Mouse (Mus musculus): Measurements from ENCODE around the gene Hacd2. TPM values are rescaled to one million over a fixed set of nuclear protein-coding genes. Genes with fewer than 3 reads are reported as not detected.

The Hacd2 gene
- polyA plus RNA-seq, 2 experiments: 52.8 to 62.2 TPM

GRCm38 (mm10) chr16:35018470-35018974, 3.7 kb upstream of the Hacd2 start:
- no peak overlapping the region for H3K4me2 ChIP-seq (replicated peaks; ENCODE audit: low read depth, low read length, severe bottlenecking)
- H3K9me3 ChIP-seq (ENCODE audit: control insufficient read depth, low read length): no peaks in the 10 kb centered on the region
- TF ChIP-seq POLR2A (IDR thresholded peaks at IDR 0.05; ENCODE audit: borderline replicate concordance, extremely low read depth, insufficient read depth, insufficient read length): no peak
- 85% methylated on average over 1 of the region's 1 CpGs for WGBS
- no peaks in the 10 kb centered on the region; the same call in 1 of the 2 replicates for H3K27me3 ChIP-seq (ENCODE audit: control insufficient read depth, insufficient read depth, low read length)
- DNase-seq (ENCODE audit: low spot score) (no peak), ATAC-seq (ENCODE audit: low FRiP score, low read depth) (no peak)
- no peak overlapping the region for H3K27ac ChIP-seq (replicated peaks; ENCODE audit: low read depth, low read length)
- H3K4me3 ChIP-seq (replicated peaks; ENCODE audit: low read length): no peak overlapping the region
- H3K36me3 ChIP-seq (ENCODE audit: control insufficient read depth, insufficient read depth, low read length): no peaks in the 10 kb centered on the region
- no peaks in the 10 kb centered on the region for H3K4me1 ChIP-seq (ENCODE audit: control insufficient read depth, insufficient read depth, low read length)
- no peak overlapping the region for H3K9ac ChIP-seq (ENCODE audit: low read depth, low read length, severe bottlenecking)

- WGBS: 52% methylated on average over 5 of the region's 5 CpGs
- H3K27ac ChIP-seq (replicated peaks; ENCODE audit: low read depth, low read length): no peak overlapping the region
- no peak for TF ChIP-seq POLR2A (IDR thresholded peaks at IDR 0.05; ENCODE audit: borderline replicate concordance, extremely low read depth, insufficient read depth, insufficient read length)
Measured at GRCm38 (mm10) chr16:35021903-35022241, 356 bp upstream of the Hacd2 start.

GRCm38 (mm10) chr16:35023138-35023735, 1.0 kb downstream of the Hacd2 start:
- DNase-seq (ENCODE audit: low spot score): no peak
- no peaks in the 10 kb centered on the region for H3K9me3 ChIP-seq (ENCODE audit: control insufficient read depth, low read length)
- H3K27ac ChIP-seq (replicated peaks; ENCODE audit: low read depth, low read length): 0 out of 2 replicates have a peak overlapping the region, but pooled peaks have one; percentile 71
- ATAC-seq (ENCODE audit: low FRiP score, low read depth): no peak
- H3K4me1 ChIP-seq (ENCODE audit: control insufficient read depth, insufficient read depth, low read length): no peaks in the 10 kb centered on the region
- no peak for TF ChIP-seq POLR2A (IDR thresholded peaks at IDR 0.05; ENCODE audit: borderline replicate concordance, extremely low read depth, insufficient read depth, insufficient read length)
- H3K4me2 ChIP-seq (replicated peaks; ENCODE audit: low read depth, low read length, severe bottlenecking): peak overlapping the region; percentile 63
- peak overlapping the region; percentile 83 for H3K9ac ChIP-seq (ENCODE audit: low read depth, low read length, severe bottlenecking)
- H3K36me3 ChIP-seq (ENCODE audit: control insufficient read depth, insufficient read depth, low read length): peaks cover 3% of the 10 kb centered on the region; the same call in 1 of the 2 replicates
- H3K4me3 ChIP-seq (replicated peaks; ENCODE audit: low read length): peak overlapping the region; percentile 92
- no peaks in the 10 kb centered on the region; the same call in 1 of the 2 replicates for H3K27me3 ChIP-seq (ENCODE audit: control insufficient read depth, insufficient read depth, low read length)
- 5% methylated on average over 8 of the region's 8 CpGs for WGBS

More at GRCm38 (mm10) chr16:35021903-35022241, 356 bp upstream of the Hacd2 start:
- peaks cover 3% of the 10 kb centered on the region; the same call in 1 of the 2 replicates for H3K36me3 ChIP-seq (ENCODE audit: control insufficient read depth, insufficient read depth, low read length)
- H3K27me3 ChIP-seq (ENCODE audit: control insufficient read depth, insufficient read depth, low read length): no peaks in the 10 kb centered on the region; the same call in 1 of the 2 replicates
- H3K9ac ChIP-seq (ENCODE audit: low read depth, low read length, severe bottlenecking): peak overlapping the region; percentile 83
- H3K4me2 ChIP-seq (replicated peaks; ENCODE audit: low read depth, low read length, severe bottlenecking): peak overlapping the region; percentile 63
- ATAC-seq (ENCODE audit: low FRiP score, low read depth): no peak
- H3K9me3 ChIP-seq (ENCODE audit: control insufficient read depth, low read length): no peaks in the 10 kb centered on the region
- no peaks in the 10 kb centered on the region for H3K4me1 ChIP-seq (ENCODE audit: control insufficient read depth, insufficient read depth, low read length)
- H3K4me3 ChIP-seq (replicated peaks; ENCODE audit: low read length): peak overlapping the region; percentile 92
- no peak for DNase-seq (ENCODE audit: low spot score)

- Histone ChIP-seq H3K9me3 (ENCODE audit: control insufficient read depth, low read length) (no peaks in the 10 kb centered on the region), H3K9ac (ENCODE audit: low read depth, low read length, severe bottlenecking) (no peak overlapping the region), H3K4me3 (replicated peaks; ENCODE audit: low read length) (no peak overlapping the region), H3K27ac (replicated peaks; ENCODE audit: low read depth, low read length) (no peak overlapping the region), H3K36me3 (ENCODE audit: control insufficient read depth, insufficient read depth, low read length) (peaks cover 8% of the 10 kb centered on the region), H3K27me3 (ENCODE audit: control insufficient read depth, insufficient read depth, low read length) (no peaks in the 10 kb centered on the region; the same call in 1 of the 2 replicates), H3K4me1 (ENCODE audit: control insufficient read depth, insufficient read depth, low read length) (no peaks in the 10 kb centered on the region), H3K4me2 (replicated peaks; ENCODE audit: low read depth, low read length, severe bottlenecking) (no peak overlapping the region)
- WGBS: 87% methylated on average over 5 of the region's 5 CpGs
- DNase-seq (ENCODE audit: low spot score) (no peak), ATAC-seq (ENCODE audit: low FRiP score, low read depth) (no peak)
- TF ChIP-seq POLR2A (IDR thresholded peaks at IDR 0.05; ENCODE audit: borderline replicate concordance, extremely low read depth, insufficient read depth, insufficient read length): no peak
Measured at GRCm38 (mm10) chr16:35024300-35024699, 2.1 kb downstream of the Hacd2 start.

GRCm38 (mm10) chr16:35025347-35025746, 3.1 kb downstream of the Hacd2 start:
- Histone ChIP-seq H3K27me3 (ENCODE audit: control insufficient read depth, insufficient read depth, low read length) (no peaks in the 10 kb centered on the region), H3K4me2 (replicated peaks; ENCODE audit: low read depth, low read length, severe bottlenecking) (no peak overlapping the region), H3K27ac (replicated peaks; ENCODE audit: low read depth, low read length) (no peak overlapping the region), H3K36me3 (ENCODE audit: control insufficient read depth, insufficient read depth, low read length) (peaks cover 11% of the 10 kb centered on the region), H3K4me1 (ENCODE audit: control insufficient read depth, insufficient read depth, low read length) (no peaks in the 10 kb centered on the region), H3K9ac (ENCODE audit: low read depth, low read length, severe bottlenecking) (no peak overlapping the region), H3K9me3 (ENCODE audit: control insufficient read depth, low read length) (no peaks in the 10 kb centered on the region), H3K4me3 (replicated peaks; ENCODE audit: low read length) (no peak overlapping the region)
- WGBS: 91% methylated on average over 4 of the region's 4 CpGs
- DNase-seq (ENCODE audit: low spot score): no peak
- no peak for ATAC-seq (ENCODE audit: low FRiP score, low read depth)
- no peak for TF ChIP-seq POLR2A (IDR thresholded peaks at IDR 0.05; ENCODE audit: borderline replicate concordance, extremely low read depth, insufficient read depth, insufficient read length)
